Mouse (Mus musculus) heart, postnatal 0 days (tissue): ENCODE data around the gene Zswim8. TPM values are rescaled to one million over a fixed set of nuclear protein-coding genes. Genes with fewer than 3 reads are reported as not detected.

Experiments
- ATAC-seq: fragments of 200-750 bp; cut with Nextera tagmentation; 2 replicates; pipeline ENCODE4 v1.8.0; 2017; ENCODE audit warnings: low read depth, moderate number of reproducible peaks, moderate library complexity; ENCODE audit not compliant: insufficient read depth
- DNase-seq: peaks from one replicate; pipeline ENCODE4 v3.0.0-alpha.2; 2016; ENCODE audit warnings: low spot score
- H3K27ac ChIP-seq: fragments of 300-500 bp; sonication (generic); 2 replicates; pipeline ENCODE4 v1.5.1; 2014; ENCODE audit warnings: low read depth, mild to moderate bottlenecking
- H3K27me3 ChIP-seq: fragments of 300-500 bp; sonication (generic); 2 replicates; pipeline ENCODE4 v1.6.1; 2014; ENCODE audit warnings: low read length, mixed read lengths; ENCODE audit not compliant: control insufficient read depth, insufficient read depth
- H3K36me3 ChIP-seq: fragments of 300-500 bp; sonication (generic); replicated peaks from 2 replicates; pipeline ENCODE4 v1.6.1; 2014; ENCODE audit warnings: low read length, mixed read lengths; ENCODE audit not compliant: control insufficient read depth, insufficient read depth
- H3K4me1 ChIP-seq: fragments of 300-500 bp; sonication (generic); 2 replicates; pipeline ENCODE4 v1.6.1; 2014; ENCODE audit warnings: antibody characterized with exemption; ENCODE audit not compliant: control insufficient read depth, insufficient read depth
- H3K4me2 ChIP-seq: fragments of 300-500 bp; sonication (generic); 2 replicates; pipeline ENCODE4 v1.6.1; 2014; ENCODE audit warnings: low read depth, mild to moderate bottlenecking, low read length, moderate library complexity
- H3K4me3 ChIP-seq: fragments of 300-500 bp; sonication (generic); 2 replicates; pipeline ENCODE4 v1.5.1; 2014; ENCODE audit warnings: low read depth, low read length
- H3K9ac ChIP-seq: fragments of 300-500 bp; sonication (generic); replicated peaks from 2 replicates; pipeline ENCODE4 v1.6.1; 2014; ENCODE audit warnings: low read depth, low read length, mixed read lengths
- H3K9me3 ChIP-seq: fragments of 300-500 bp; sonication (generic); replicated peaks from 2 replicates; pipeline ENCODE4 v1.6.1; 2016; ENCODE audit warnings: low read length; ENCODE audit not compliant: control insufficient read depth
- CTCF ChIP-seq: IDR thresholded peaks from 2 replicates; pipeline ENCODE4 v1.5.1; 2016; ENCODE audit warnings: antibody characterized with exemption, control low read depth, low read depth
- EP300 ChIP-seq: IDR thresholded peaks from 2 replicates; pipeline ENCODE4 v1.6.1; 2016; ENCODE audit warnings: antibody characterized with exemption, low read depth
- WGBS: fragments of 180-500 bp; shearing (Covaris S2); extraction: QIAGEN DNeasy Blood & Tissue Kit; methylation state at CpG from one replicate; pipeline ENCODE4 v1.1.7; 2014; 5-methylcytosine and 5-hydroxymethylcytosine counted together
- polyA plus RNA-seq: library from polyadenylated mRNA; unstranded; fragments of >200 nt; fragmentation: Nextera tagmentation; extraction: Ambion mirVana; gene quantifications from 2 replicates; pipeline ENCODE4 v1.2.1, GENCODE M21; 2015
- total RNA-seq: library from RNA; depleted of rRNA; stranded (reverse); fragments of >200 nt; gene quantifications from 2 replicates; pipeline ENCODE4 v1.2.3, GENCODE M21; 2014; ENCODE audit warnings: low replicate concordance

Zswim8 gene
- total and polyA plus RNA-seq, 2 experiments from 2014 or later: 14.2 to 78.8 TPM

GRCm38 (mm10) chr14:20753792-20754191 lies 46.4 kb downstream of the Zswim8 start:
- H3K9ac ChIP-seq: no peak overlapping the region
- TF ChIP-seq CTCF (no peak), EP300 (no peak)
- ATAC-seq: no peak
- no peak overlapping the region for H3K4me3 ChIP-seq
- no peak overlapping the region for H3K27ac ChIP-seq
- peaks cover 15% of the 10 kb centered on the region for H3K4me1 ChIP-seq
- DNase-seq: no peak
- no peak overlapping the region for H3K4me2 ChIP-seq
- H3K9me3 ChIP-seq: no peaks in the 10 kb centered on the region
- 73% methylated on average over 3 of the region's 3 CpGs for WGBS
- peaks cover 67% of the 10 kb centered on the region for H3K36me3 ChIP-seq
- H3K27me3 ChIP-seq: no peaks in the 10 kb centered on the region

DNA sequence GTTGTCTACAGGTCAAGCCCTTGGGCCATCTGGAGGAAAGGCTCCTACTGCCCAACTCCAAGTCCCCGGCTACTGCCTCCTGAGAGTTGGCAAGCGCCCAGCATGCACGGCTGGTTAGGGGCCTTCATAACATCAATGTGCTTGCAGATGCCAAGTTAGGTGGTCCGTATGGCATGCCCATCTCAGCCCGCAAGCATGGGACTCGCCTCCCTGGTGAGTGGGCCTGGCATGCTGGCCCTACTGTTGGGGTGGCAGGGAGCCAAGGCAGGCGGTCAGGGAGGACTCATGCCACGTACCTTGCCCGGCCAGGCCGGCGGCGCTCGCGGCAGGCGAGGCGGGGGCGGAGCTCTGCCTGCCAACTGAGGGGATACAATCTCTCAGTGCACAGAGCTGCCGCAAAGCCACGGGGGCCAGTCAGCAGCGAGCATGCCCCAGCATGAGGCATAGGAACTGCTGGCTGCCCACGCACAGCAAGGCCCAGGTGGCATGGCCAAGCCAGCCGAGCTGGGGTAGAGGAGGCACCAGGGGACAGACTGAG lies 50.1 kb downstream of the Zswim8 start:
- 74% methylated on average over 22 of the region's 22 CpGs for WGBS
- Histone ChIP-seq H3K27ac (peak overlapping the region; percentile 78), H3K4me3 (no peak overlapping the region), H3K9me3 (no peaks in the 10 kb centered on the region), H3K4me1 (peaks cover 10% of the 10 kb centered on the region; the same call in 1 of the 2 replicates), H3K36me3 (peaks cover 98% of the 10 kb centered on the region), H3K9ac (no peak overlapping the region), H3K4me2 (no peak overlapping the region), H3K27me3 (no peaks in the 10 kb centered on the region)
- DNase-seq (no peak), ATAC-seq (peak; percentile 37)
- TF ChIP-seq EP300 (no peak), CTCF (no peak)

GRCm38 (mm10) chr14:20758768-20759435 lies 51.5 kb downstream of the Zswim8 start:
- 50% methylated on average over 8 of the region's 8 CpGs for WGBS
- no peak for TF ChIP-seq EP300
- TF ChIP-seq CTCF: peak; percentile 35
- peaks cover 99% of the 10 kb centered on the region for H3K36me3 ChIP-seq
- no peaks in the 10 kb centered on the region for H3K9me3 ChIP-seq
- H3K27me3 ChIP-seq: no peaks in the 10 kb centered on the region
- no peak overlapping the region for H3K9ac ChIP-seq
- H3K4me2 ChIP-seq: no peak overlapping the region
- no peak overlapping the region for H3K4me3 ChIP-seq
- H3K27ac ChIP-seq: peak overlapping the region; percentile 78
- peak; percentile 75 for ATAC-seq
- peaks cover 10% of the 10 kb centered on the region; the same call in 1 of the 2 replicates for H3K4me1 ChIP-seq
- no peak for DNase-seq

GRCm38 (mm10) chr14:20764942-20765341 lies 57.6 kb downstream of the Zswim8 start:
- WGBS: 62% methylated on average over 5 of the region's 5 CpGs
- no peaks in the 10 kb centered on the region for H3K9me3 ChIP-seq
- TF ChIP-seq CTCF (no peak), EP300 (no peak)
- no peaks in the 10 kb centered on the region for H3K27me3 ChIP-seq
- peak overlapping the region; percentile 50 for H3K9ac ChIP-seq
- H3K36me3 ChIP-seq: peaks cover 64% of the 10 kb centered on the region
- 0 out of 2 replicates have a peak overlapping the region, but pooled peaks have one; percentile 0 for H3K4me2 ChIP-seq
- H3K4me1 ChIP-seq: peaks cover 37% of the 10 kb centered on the region
- no peak overlapping the region for H3K4me3 ChIP-seq
- H3K27ac ChIP-seq: peak overlapping the region; percentile 99
- DNase-seq (no peak), ATAC-seq (no peak)

GRCm38 (mm10) chr14:20765642-20766258 lies 58.4 kb downstream of the Zswim8 start:
- ATAC-seq: peak; percentile 88
- WGBS: 7% methylated on average over 12 of the region's 12 CpGs

More at GRCm38 (mm10) chr14:20765642-20766258, 58.4 kb downstream of the Zswim8 start:
- peak; percentile 95 for TF ChIP-seq CTCF
- peak; percentile 79 for TF ChIP-seq EP300
- no peaks in the 10 kb centered on the region for H3K27me3 ChIP-seq
- no peaks in the 10 kb centered on the region for H3K9me3 ChIP-seq
- peak; percentile 89 for DNase-seq
- H3K27ac ChIP-seq: peak overlapping the region; percentile 99
- peak overlapping the region; percentile 50; the same call in 1 of the 2 replicates for H3K9ac ChIP-seq
- peaks cover 37% of the 10 kb centered on the region for H3K4me1 ChIP-seq
- no peak overlapping the region for H3K4me3 ChIP-seq
- H3K36me3 ChIP-seq: peaks cover 64% of the 10 kb centered on the region
- H3K4me2 ChIP-seq: 0 out of 2 replicates have a peak overlapping the region, but pooled peaks have one; percentile 0
